In the genomic region with DNA sequence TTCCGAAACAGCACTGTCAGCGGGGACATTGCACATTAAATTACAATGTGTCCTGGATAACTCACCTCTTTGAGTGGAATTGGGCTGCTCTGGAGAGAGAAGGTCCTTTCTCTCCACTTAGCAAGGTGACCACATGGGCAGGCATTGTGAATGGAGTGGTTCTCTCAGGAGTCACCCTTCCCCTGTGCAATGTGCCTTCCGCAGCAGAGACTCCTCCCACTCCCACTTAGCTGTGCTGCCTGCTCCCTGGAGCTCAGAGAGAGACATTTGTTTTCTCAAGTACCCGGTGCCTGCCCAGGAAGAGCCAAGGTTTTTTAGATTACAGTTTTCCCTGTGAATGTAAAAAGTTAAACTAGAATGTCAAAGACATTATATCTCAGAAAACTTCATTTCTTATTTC, we compare ENCODE assay signal across 23 mouse cellular contexts.
A peak's percentile ranks its signal among the peaks of the same experiment; 100 is the strongest.
DNase-seq lines count a peak whose midpoint lies in the region; ATAC-seq and TF ChIP-seq lines count a peak whose summit lies in the region.
"Had no signal": no experiment of that assay in that cellular context is flagged by ENCODE, and none has a peak within 500 bp of the region (broad histone marks: within the 10 kb centered on the region; RNA-seq: fewer than 3 reads in every experiment).

No protein-coding gene starts in this region.

- ATAC-seq in embryonic facial prominence, embryonic 11.5 days (replicated peaks; ENCODE audit: insufficient number of reproducible peaks, low FRiP score, low TSS enrichment, low read depth) = 0 out of 2 replicates have a peak, but pooled peaks have one; percentile 23
- ATAC-seq in lung, embryonic 14.5 days (ENCODE audit: insufficient read depth) = peak; percentile 75
- ATAC-seq in lung, postnatal 0 days = peak; percentile 63
- ATAC-seq: CD4-positive, CD25-positive, alpha-beta regulatory T cell, adult 4 months; forebrain, embryonic 15.5 days had no signal

- no peaks in the 10 kb centered on the region for H3K36me3 ChIP-seq in embryonic facial prominence, embryonic 11.5 days (replicated peaks; ENCODE audit: control insufficient read depth, insufficient read depth, low read depth, low read length)
- H3K36me3 ChIP-seq in embryonic facial prominence, embryonic 10.5 days (replicated peaks) = no peaks in the 10 kb centered on the region
- H3K36me3 ChIP-seq in lung, embryonic 14.5 days (ENCODE audit: insufficient read depth) = no peaks in the 10 kb centered on the region
- no peaks in the 10 kb centered on the region for H3K36me3 ChIP-seq in lung, postnatal 0 days (ENCODE audit: insufficient read depth, low read length)
- H3K36me3 ChIP-seq: embryonic facial prominence, embryonic 15.5 days; forebrain, embryonic 10.5 days; forebrain, embryonic 15.5 days; G1E; heart, embryonic 10.5 days had no signal

- no peaks in the 10 kb centered on the region for H3K9me3 ChIP-seq in embryonic facial prominence, embryonic 11.5 days (replicated peaks; ENCODE audit: control insufficient read depth, low read length)
- no peaks in the 10 kb centered on the region for H3K9me3 ChIP-seq in embryonic facial prominence, embryonic 10.5 days
- H3K9me3 ChIP-seq in lung, embryonic 14.5 days (ENCODE audit: low read depth, low read length) = no peaks in the 10 kb centered on the region
- no peaks in the 10 kb centered on the region for H3K9me3 ChIP-seq in lung, postnatal 0 days (ENCODE audit: low read length)
- H3K9me3 ChIP-seq: embryonic facial prominence, embryonic 15.5 days; forebrain, embryonic 10.5 days; forebrain, embryonic 15.5 days; heart, embryonic 10.5 days had no signal

- no peak for DNase-seq in embryonic facial prominence, embryonic 11.5 days (ENCODE audit: low spot score)
- DNase-seq in embryonic facial prominence, embryonic 10.5 days (ENCODE audit: low spot score) = no peak
- peak; percentile 47 for DNase-seq in lung, embryonic 14.5 days
- DNase-seq in lung, postnatal 14 days = no peak
- peak; percentile 49 for DNase-seq in lung, postnatal 0 days (ENCODE audit: low spot score)
- peak; percentile 13 to 29 for DNase-seq in lung, postnatal 4 days
- DNase-seq in adrenal gland, postnatal 10 days = no peak
- DNase-seq: adrenal gland, adult 8-10 months; B cell, adult 2 months; cerebellum, adult 11-12 months; cerebellum, adult 9-10 months; cerebellum, postnatal 25 days; gastrocnemius, postnatal 36 days; heart, adult 18-20 months; heart, postnatal 10 days had no signal

- H3K27me3 ChIP-seq in embryonic facial prominence, embryonic 11.5 days (ENCODE audit: control insufficient read depth, insufficient read depth, low read length) = no peaks in the 10 kb centered on the region
- H3K27me3 ChIP-seq in embryonic facial prominence, embryonic 10.5 days (replicated peaks; ENCODE audit: low read depth, poor library complexity, severe bottlenecking) = no peaks in the 10 kb centered on the region
- no peaks in the 10 kb centered on the region for H3K27me3 ChIP-seq in lung, embryonic 14.5 days (ENCODE audit: insufficient read depth, low read length)
- H3K27me3 ChIP-seq in lung, postnatal 0 days (replicated peaks; ENCODE audit: insufficient read depth, low read length) = no peaks in the 10 kb centered on the region
- H3K27me3 ChIP-seq: embryonic facial prominence, embryonic 15.5 days; forebrain, embryonic 15.5 days had no signal

- no peaks in the 10 kb centered on the region for H3K4me1 ChIP-seq in embryonic facial prominence, embryonic 11.5 days (ENCODE audit: control insufficient read depth, insufficient read depth, low read length)
- peaks cover 4% of the 10 kb centered on the region; the same call in 1 of the 2 replicates for H3K4me1 ChIP-seq in embryonic facial prominence, embryonic 10.5 days
- no peaks in the 10 kb centered on the region for H3K4me1 ChIP-seq in lung, embryonic 14.5 days (ENCODE audit: insufficient read depth)
- H3K4me1 ChIP-seq in lung, postnatal 0 days (ENCODE audit: insufficient read depth, low read depth, low read length) = no peaks in the 10 kb centered on the region
- H3K4me1 ChIP-seq: embryonic facial prominence, embryonic 15.5 days; forebrain, embryonic 10.5 days; forebrain, embryonic 15.5 days had no signal

- no peak for TF ChIP-seq CTCF in lung, embryonic 14.5 days (IDR thresholded peaks at IDR 0.05; ENCODE audit: low read depth)
- TF ChIP-seq CTCF in lung, postnatal 0 days (IDR thresholded peaks at IDR 0.05) = no peak

- no peak overlapping the region for H3K4me2 ChIP-seq in embryonic facial prominence, embryonic 11.5 days (ENCODE audit: low read depth, low read length)
- no peak overlapping the region for H3K4me2 ChIP-seq in lung, embryonic 14.5 days
- H3K4me2 ChIP-seq in lung, postnatal 0 days (replicated peaks; ENCODE audit: low read depth, low read length) = no peak overlapping the region
- H3K4me2 ChIP-seq: embryonic facial prominence, embryonic 15.5 days; forebrain, embryonic 15.5 days; hindbrain, embryonic 14.5 days had no signal

- TF ChIP-seq EP300 in lung, postnatal 0 days (IDR thresholded peaks at IDR 0.05) = no peak

- no peak overlapping the region for H3K9ac ChIP-seq in embryonic facial prominence, embryonic 11.5 days (replicated peaks; ENCODE audit: low read length)
- H3K9ac ChIP-seq in lung, embryonic 14.5 days = no peak overlapping the region
- H3K9ac ChIP-seq in lung, postnatal 0 days (replicated peaks; ENCODE audit: low read depth) = no peak overlapping the region
- H3K9ac ChIP-seq: embryonic facial prominence, embryonic 15.5 days; forebrain, embryonic 15.5 days; hindbrain, embryonic 14.5 days had no signal

- no peak overlapping the region for H3K27ac ChIP-seq in embryonic facial prominence, embryonic 11.5 days (replicated peaks; ENCODE audit: low read depth, low read length)
- H3K27ac ChIP-seq in embryonic facial prominence, embryonic 10.5 days (replicated peaks) = no peak overlapping the region
- H3K27ac ChIP-seq in lung, embryonic 14.5 days (ENCODE audit: low read depth) = no peak overlapping the region
- no peak overlapping the region for H3K27ac ChIP-seq in lung, postnatal 0 days (ENCODE audit: low read length)
- H3K27ac ChIP-seq: embryonic facial prominence, embryonic 15.5 days; forebrain, embryonic 10.5 days; forebrain, embryonic 15.5 days; heart, embryonic 10.5 days; hindbrain, embryonic 14.5 days had no signal

- WGBS in embryonic facial prominence, embryonic 11.5 days = 56% methylated on average over 4 of the region's 4 CpGs
- WGBS in embryonic facial prominence, embryonic 10.5 days = 66% methylated on average over 4 of the region's 4 CpGs
- 40% methylated on average over 4 of the region's 4 CpGs for WGBS in lung, embryonic 14.5 days
- WGBS in lung, postnatal 0 days = 34% methylated on average over 4 of the region's 4 CpGs

- H3K4me3 ChIP-seq in embryonic facial prominence, embryonic 11.5 days (ENCODE audit: low read depth, low read length) = no peak overlapping the region
- H3K4me3 ChIP-seq in embryonic facial prominence, embryonic 10.5 days = no peak overlapping the region
- no peak overlapping the region for H3K4me3 ChIP-seq in lung, embryonic 14.5 days (ENCODE audit: low read depth, low read length)
- no peak overlapping the region for H3K4me3 ChIP-seq in lung, postnatal 0 days (ENCODE audit: low read depth, low read length)
- H3K4me3 ChIP-seq: embryonic facial prominence, embryonic 15.5 days; erythroblast, embryonic 14.5 days; forebrain, embryonic 10.5 days; forebrain, embryonic 15.5 days; heart, embryonic 10.5 days had no signal

Comparison
In these comparisons a context has a peak if more than half of its experiments do, and no peak if none do; other contexts are left out.
1. DNase-seq: peak in lung, embryonic 14.5 days (single experiment), lung, postnatal 0 days (single experiment) and lung, postnatal 4 days (2 of 2); none in embryonic facial prominence, embryonic 11.5 days (single experiment), embryonic facial prominence, embryonic 10.5 days (single experiment), lung, postnatal 14 days (single experiment) and adrenal gland, postnatal 10 days (single experiment).
2. ATAC-seq: peak in every context shown above with its lines; median percentile 75 in lung, embryonic 14.5 days; 63 in lung, postnatal 0 days; 23 in embryonic facial prominence, embryonic 11.5 days.